Mouse (Mus musculus) adrenal gland, adult (tissue): ENCODE measurements around the gene Kif5c.
A peak's percentile ranks its signal among the peaks of the same experiment; 100 is the strongest.

Experiments used
- DNase-seq, 2 experiments: peaks; one replicate each; pipeline ENCODE4 v3.0.0; 2022 to 2023; ENCODE audit warnings: low spot score in 1 of 2; ENCODE audit not compliant: inconsistent age in 2 of 2

Gene Kif5c

GRCm38 (mm10) chr2:49618829-49619718 is at the start of gene Kif5c:
Gene Kif5c, plus strand, starts transcription at chr2:49619298.
- peak; percentile 84 to 94 for DNase-seq

GRCm38 (mm10) chr2:49569862-49570777 is 49.0 kb upstream of the Kif5c start:
- peak; percentile 24 to 57 for DNase-seq

GRCm38 (mm10) chr2:49570778-49571101 is 48.4 kb upstream of the Kif5c start:
- no peak for DNase-seq

GRCm38 (mm10) chr2:49571159-49571920 is 47.8 kb upstream of the Kif5c start:
- DNase-seq = peak in 1 of 2 experiments; percentile 27

- no peak for DNase-seq
Measured at GRCm38 (mm10) chr2:49572111-49572642, 46.9 kb upstream of the Kif5c start.

- no peak for DNase-seq
Measured at GRCm38 (mm10) chr2:49572684-49573083, 46.4 kb upstream of the Kif5c start.

GRCm38 (mm10) chr2:49573282-49573681 is 45.8 kb upstream of the Kif5c start:
- DNase-seq = no peak

GRCm38 (mm10) chr2:49580585-49580984 is 38.5 kb upstream of the Kif5c start:
- no peak for DNase-seq

GRCm38 (mm10) chr2:49582546-49582945 is 36.6 kb upstream of the Kif5c start:
- no peak for DNase-seq

GRCm38 (mm10) chr2:49583311-49583710 is 35.8 kb upstream of the Kif5c start:
- DNase-seq = no peak

GRCm38 (mm10) chr2:49590450-49590849 is 28.6 kb upstream of the Kif5c start:
- peak in 1 of 2 experiments; percentile 41 for DNase-seq

GRCm38 (mm10) chr2:49592926-49593325 is 26.2 kb upstream of the Kif5c start:
- DNase-seq = no peak

- no peak for DNase-seq
Measured at GRCm38 (mm10) chr2:49594886-49595285, 24.2 kb upstream of the Kif5c start.

GRCm38 (mm10) chr2:49596318-49596717 is 22.8 kb upstream of the Kif5c start:
- DNase-seq = no peak

GRCm38 (mm10) chr2:49600021-49600681 is 18.9 kb upstream of the Kif5c start:
- DNase-seq = peak; percentile 29 to 64

GRCm38 (mm10) chr2:49602791-49603349 is 16.2 kb upstream of the Kif5c start:
- no peak for DNase-seq

- no peak for DNase-seq
Measured at GRCm38 (mm10) chr2:49609611-49610010, 9.5 kb upstream of the Kif5c start.

- no peak for DNase-seq
Measured at GRCm38 (mm10) chr2:49616765-49617164, 2.3 kb upstream of the Kif5c start.

- peak in 1 of 2 experiments; percentile 29 for DNase-seq
Measured at GRCm38 (mm10) chr2:49619719-49620522, 823 bp downstream of the Kif5c start.
